Mouse (Mus musculus) myocyte (in vitro differentiated cells): ENCODE data around the gene Cytip.

Experiments used
- E2F4 ChIP-seq: IDR thresholded peaks from one replicate; pipeline ENCODE4 v1.6.1; 2011; ENCODE audit warnings: mild to moderate bottlenecking, control low read depth, moderate library complexity; ENCODE audit not compliant: insufficient read depth
- MAX ChIP-seq: IDR thresholded peaks from one replicate; pipeline ENCODE4 v1.6.1; 2011; ENCODE audit warnings: low read depth, mild to moderate bottlenecking, control low read depth
- MYOD1 ChIP-seq, 3 experiments: IDR thresholded peaks; one replicate each; pipeline ENCODE4 v1.6.1; 2011; ENCODE audit warnings: control low read depth in 2 of 3, low read depth in 2 of 3, mild to moderate bottlenecking in 2 of 3, moderate library complexity in 1 of 3; ENCODE audit not compliant: insufficient read length in 2 of 3, control insufficient read depth in 1 of 3
- MYOG ChIP-seq, 3 experiments: IDR thresholded peaks; one replicate each; pipeline ENCODE4 v1.6.1; 2011; ENCODE audit warnings: control low read depth in 2 of 3, low read depth in 2 of 3, mild to moderate bottlenecking in 2 of 3; ENCODE audit not compliant: insufficient read length in 2 of 3, control insufficient read depth in 1 of 3, insufficient read depth in 1 of 3
- POLR2A ChIP-seq: IDR thresholded peaks from one replicate; pipeline ENCODE4 v1.6.1; 2011; ENCODE audit warnings: low read depth, mild to moderate bottlenecking, control low read depth, moderate library complexity; ENCODE audit not compliant: insufficient read length
- POLR2AphosphoS2 ChIP-seq: IDR thresholded peaks from one replicate; pipeline ENCODE4 v1.6.1; 2011; ENCODE audit warnings: low read depth, control low read depth; ENCODE audit not compliant: insufficient read length
- REST ChIP-seq: IDR thresholded peaks from one replicate; pipeline ENCODE4 v1.6.1; 2011; ENCODE audit warnings: mild to moderate bottlenecking, control low read depth, moderate library complexity; ENCODE audit not compliant: insufficient read depth, insufficient read length
- SRF ChIP-seq: IDR thresholded peaks from one replicate; pipeline ENCODE4 v1.6.1; 2011; ENCODE audit warnings: low read depth; ENCODE audit not compliant: control insufficient read depth, insufficient read length
- TCF12 ChIP-seq: IDR thresholded peaks from one replicate; pipeline ENCODE4 v1.6.1; 2011; ENCODE audit warnings: mild to moderate bottlenecking, control low read depth; ENCODE audit not compliant: poor library complexity, insufficient read depth, severe bottlenecking
- TCF3 ChIP-seq: IDR thresholded peaks from one replicate; pipeline ENCODE4 v1.6.1; 2011; ENCODE audit warnings: low read depth, control low read depth; ENCODE audit not compliant: insufficient read length
- USF1 ChIP-seq: IDR thresholded peaks from one replicate; pipeline ENCODE4 v1.6.1; 2011; ENCODE audit warnings: low read depth, mild to moderate bottlenecking, control low read depth, moderate library complexity

DNA sequence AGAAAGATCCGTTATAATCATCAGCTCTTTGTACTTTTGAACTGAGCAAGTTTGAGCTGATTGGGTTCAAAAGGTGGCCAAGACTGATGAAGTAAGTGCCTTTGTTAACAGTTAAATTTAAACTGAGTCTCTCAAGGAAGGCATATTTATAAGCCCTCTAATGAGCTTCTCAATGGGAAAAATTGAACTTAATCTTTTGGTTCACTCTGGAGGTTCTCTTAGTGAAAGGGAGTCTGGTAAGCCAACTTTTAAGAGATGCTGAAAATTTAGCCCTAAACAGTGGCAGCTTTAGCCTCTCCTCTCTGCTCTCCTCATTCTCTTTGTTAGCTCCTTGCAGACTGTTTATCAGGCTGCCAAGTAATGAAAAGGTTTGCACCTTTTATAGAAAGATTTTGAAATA lies 100.5 kb downstream of the Cytip start:
- TF ChIP-seq E2F4: no peak
- no peak for TF ChIP-seq POLR2A
- TF ChIP-seq USF1: no peak
- no peak for TF ChIP-seq REST
- no peak for TF ChIP-seq SRF
- TF ChIP-seq TCF3: no peak
- no peak for TF ChIP-seq TCF12
- TF ChIP-seq MAX: no peak
- no peak for TF ChIP-seq MYOG (IDR thresholded peaks at IDR 0.05; ENCODE audit: control insufficient read depth in 1 of 3, insufficient read depth in 1 of 3, insufficient read length in 2 of 3, low read depth in 2 of 3)
- no peak for TF ChIP-seq POLR2AphosphoS2
- no peak for TF ChIP-seq MYOD1 (IDR thresholded peaks at IDR 0.05; ENCODE audit: control insufficient read depth in 1 of 3, insufficient read length in 2 of 3, low read depth in 2 of 3)
